Mouse (Mus musculus): ENCODE results near the gene Olfr716.
"Not testable (repeated sequence)": the region's sequence is repeated elsewhere in the genome, so short reads cannot be mapped to it uniquely, and the experiment has no call there.

Olfr716 gene

DNA sequence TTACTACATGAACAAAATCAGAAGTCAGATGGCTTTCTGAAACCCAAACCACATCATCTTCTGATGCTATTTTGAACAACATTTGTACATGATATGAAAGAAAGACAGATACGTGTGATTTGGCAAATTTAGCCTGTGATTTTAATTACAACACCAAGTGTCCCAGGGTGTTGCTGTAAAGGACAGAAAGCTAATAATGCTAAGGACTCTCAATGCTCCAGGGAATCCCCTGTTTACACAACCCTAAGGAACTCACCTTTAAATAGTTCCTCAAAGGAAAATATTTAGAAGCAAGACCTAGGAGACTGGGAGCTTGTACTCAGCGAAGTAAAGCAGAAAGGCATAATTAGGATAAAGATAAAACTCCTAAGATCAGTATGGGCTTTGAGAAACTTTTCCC is at the start of gene Olfr716:
Olfr716 (plus strand) TSS at position 301 of the 400 bp plus-strand sequence.
- DNase-seq, result not testable (repeated sequence)

DNA sequence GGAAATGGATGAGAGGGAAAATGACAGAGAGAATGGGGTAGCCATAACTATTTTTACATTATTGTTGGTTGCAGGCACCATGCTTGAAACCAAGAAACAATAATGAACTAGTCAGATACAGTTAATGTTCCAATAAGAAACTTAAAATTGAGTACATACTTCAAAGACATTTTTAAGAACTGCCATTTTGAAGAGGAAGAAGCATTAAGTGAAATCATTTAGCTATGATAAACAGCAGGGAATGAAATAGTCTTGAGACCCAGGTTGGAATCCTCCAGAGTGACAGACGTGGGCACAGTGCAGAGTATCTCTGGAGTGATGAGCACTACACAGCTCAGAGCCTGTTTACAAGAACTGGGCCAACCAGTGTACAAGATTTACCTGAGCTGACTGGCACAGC is 45.2 kb upstream of the Olfr716 start, which contains the start of gene Olfr17:
Olfr17 (plus strand) TSS at position 301 of the 400 bp plus-strand sequence.
- no peak for DNase-seq

DNA sequence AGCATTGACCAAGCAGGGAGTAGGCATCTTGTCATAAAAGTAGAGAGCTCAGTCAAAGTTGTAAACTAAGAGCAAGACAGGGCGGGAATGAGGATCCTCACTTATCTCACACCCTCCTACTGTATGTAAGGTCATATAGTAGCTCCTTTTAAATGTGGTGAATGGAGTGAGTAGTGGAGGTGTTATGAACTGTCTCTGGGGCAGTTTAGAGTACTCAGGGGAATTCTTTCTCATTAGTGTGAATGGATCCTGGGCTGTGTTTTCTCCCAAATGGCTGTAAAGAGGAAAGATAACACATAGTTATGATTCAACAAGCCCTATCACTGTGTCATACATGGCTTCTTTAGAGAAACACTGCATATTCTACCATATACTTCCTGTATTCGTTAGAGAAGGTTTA is 27.9 kb upstream of the Olfr716 start, which contains the start of gene Olfr715b:
Olfr715b (minus strand) TSS at position 101 of the 400 bp plus-strand sequence.
- DNase-seq, result not testable (repeated sequence)

DNA sequence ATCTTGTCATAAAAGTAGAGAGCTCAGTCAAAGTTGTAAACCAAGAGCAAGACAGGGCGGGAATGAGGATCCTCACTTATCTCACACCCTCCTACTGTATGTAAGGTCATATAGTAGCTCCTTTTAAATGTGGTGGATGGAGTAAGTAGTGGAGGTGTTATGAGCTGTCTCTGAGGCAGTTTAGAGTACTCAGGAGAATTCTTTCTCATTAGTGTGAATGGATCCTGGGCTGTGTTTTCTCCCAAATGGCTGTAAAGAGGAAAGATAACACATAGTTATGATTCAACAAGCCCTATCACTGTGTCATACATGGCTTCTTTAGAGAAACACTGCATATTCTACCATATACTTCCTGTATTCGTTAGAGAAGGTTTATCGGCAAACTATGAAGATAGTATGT is 7.1 kb upstream of the Olfr716 start, which contains the start of gene Olfr715:
Olfr715 (minus strand) TSS at position 101 of the 400 bp plus-strand sequence.
- DNase-seq, result not testable (repeated sequence)

DNA sequence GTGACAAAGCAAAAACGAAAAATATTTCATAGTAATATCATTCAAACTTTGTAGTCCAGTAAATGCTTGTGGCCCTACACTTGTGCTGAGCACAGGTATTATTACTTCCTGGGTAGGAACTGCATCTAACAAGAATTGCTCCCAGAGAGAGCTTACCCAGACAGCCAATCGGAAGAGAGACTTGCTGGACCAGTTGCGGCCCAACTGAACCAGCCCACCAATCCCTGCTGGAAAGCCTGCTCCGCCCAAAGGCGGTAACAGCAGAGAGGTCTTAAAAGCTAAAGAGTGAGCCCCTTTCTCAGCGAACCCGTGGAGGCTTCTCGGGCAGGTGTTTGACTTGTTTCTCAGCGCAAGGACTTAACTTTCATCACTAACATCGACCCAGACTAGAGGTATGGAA is 28.6 kb downstream of the Olfr716 start, which contains the start of gene Nlrp14:
Nlrp14 (plus strand) TSS at position 301 of the 400 bp plus-strand sequence.
- DNase-seq, result no peak

DNA sequence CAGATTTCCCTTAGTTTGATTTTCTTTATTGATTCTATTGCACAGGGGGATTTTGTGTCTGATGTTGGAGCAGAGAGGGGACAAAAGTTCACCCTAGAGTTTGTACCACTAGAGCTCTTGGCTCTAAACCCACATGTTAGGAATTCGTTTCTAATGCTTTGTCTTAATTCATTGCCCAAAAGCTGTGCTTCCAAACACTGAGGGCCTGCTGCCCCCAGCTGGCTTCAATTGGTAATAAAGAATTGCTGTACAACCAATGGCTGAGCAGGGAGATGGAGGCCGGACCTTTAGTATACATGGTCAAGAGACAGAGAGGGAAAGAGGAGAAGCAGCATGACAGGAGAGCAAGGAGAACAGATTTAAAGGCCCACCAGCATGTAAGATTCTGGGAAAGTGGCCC is 42.3 kb downstream of the Olfr716 start:
- DNase-seq, result no peak
